Mouse (Mus musculus) ES-Bruce4 (cell line): ENCODE data around the gene Pdzd4.

Source experiments
- CTCF ChIP-seq: IDR thresholded peaks from one replicate; pipeline ENCODE4 v1.8.1; 2011; ENCODE audit warnings: low read depth, low read length
- EP300 ChIP-seq: IDR thresholded peaks from 2 replicates; pipeline ENCODE4 v1.6.1; 2011; ENCODE audit warnings: low read depth, low read length; ENCODE audit not compliant: insufficient read depth

DNA sequence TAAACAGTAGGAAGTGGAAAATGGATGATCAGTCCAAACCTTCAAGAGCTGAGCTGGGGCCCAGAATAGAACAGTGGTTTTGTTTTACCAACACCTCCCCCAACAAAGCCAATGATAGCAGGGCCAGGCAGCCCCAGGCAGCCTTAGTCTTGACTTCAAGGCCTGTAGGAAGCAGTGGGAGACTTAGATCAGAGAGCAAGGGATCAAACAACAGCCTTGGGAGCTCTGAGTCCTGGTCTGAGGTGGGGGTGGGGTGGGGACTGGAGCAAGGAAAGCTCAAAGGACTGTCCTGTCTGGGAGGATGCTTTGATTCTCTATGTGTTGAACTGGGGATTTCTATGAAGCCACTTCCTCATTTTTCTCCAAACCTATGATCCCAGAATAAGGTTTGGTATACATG, 46.7 kb upstream of the Pdzd4 start:
- TF ChIP-seq CTCF: no peak
- no peak for TF ChIP-seq EP300
